Mouse (Mus musculus): Measurements from ENCODE around the gene 6430571L13Rik.

Gene 6430571L13Rik

GRCm38 (mm10) chr9:107335909-107336308 lies 4.5 kb upstream of the 6430571L13Rik start:
- CTCF ChIA-PET, result interaction anchor here (1.0 to 2.0 kb wide), 2 partner anchors 42 to 43 kb away, joined by 4 to 7 read pairs; no protein-coding TSS in a partner anchor

DNA sequence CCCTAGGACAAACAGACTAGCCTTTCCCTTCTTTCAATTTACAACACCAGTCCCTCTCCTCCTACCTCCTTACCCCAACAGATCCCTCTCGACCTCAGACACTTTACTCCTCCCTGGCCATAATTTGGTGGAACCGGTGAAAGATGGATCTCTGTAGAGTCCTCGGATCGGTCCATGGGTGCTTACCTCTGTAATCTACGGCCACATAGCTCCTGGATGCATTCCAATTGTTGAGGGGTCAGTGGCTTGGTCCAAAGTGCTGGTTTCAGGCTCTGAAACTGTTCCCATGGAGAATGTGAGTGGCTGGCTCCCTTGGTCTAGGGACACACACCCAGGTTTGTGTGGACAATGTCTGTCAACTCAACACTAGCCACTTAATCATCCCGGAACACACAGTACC lies 4.0 kb upstream of the 6430571L13Rik start:
- CTCF ChIA-PET, result interaction anchor here (0.6 to 2.0 kb wide), 2 partner anchors 42 to 82 kb away, joined by 5 to 7 read pairs; no protein-coding TSS in a partner anchor

DNA sequence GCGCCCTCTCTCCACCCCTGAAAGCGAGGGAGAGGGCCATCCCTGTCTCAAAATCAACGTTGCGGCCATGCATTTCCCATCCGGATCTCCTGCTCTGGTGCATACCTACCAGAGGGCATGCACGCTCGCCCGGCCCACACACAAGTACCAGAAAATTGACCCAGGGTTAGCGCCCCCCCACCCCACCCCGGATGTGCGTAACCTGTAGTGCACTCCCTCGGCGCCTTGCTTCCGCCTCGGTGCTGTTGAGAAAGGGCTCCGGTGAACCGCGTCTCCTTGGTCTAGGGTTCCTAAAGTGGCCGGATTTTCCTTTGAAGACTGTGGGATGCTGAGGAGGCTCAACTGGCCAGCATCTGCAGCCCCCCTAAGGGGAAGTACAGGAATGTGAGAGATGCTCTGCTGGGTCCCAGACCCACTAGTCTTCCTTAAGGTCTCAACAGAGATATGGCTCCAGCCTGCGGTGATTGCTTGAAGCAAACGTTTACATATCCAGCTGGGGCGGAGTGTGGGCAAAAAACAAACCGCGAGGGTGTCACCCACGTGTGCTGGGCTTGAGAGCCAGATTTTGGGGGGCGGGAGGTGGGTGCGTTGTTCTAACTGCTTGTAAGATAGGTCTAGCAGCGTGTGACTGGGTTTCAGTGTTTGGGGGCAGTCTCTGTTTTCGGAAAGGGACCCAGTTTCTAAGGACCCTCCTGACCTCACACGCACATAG lies 2.1 kb upstream of the 6430571L13Rik start, which contains the start of gene Hemk1:
Hemk1 (minus strand) TSS at position 179 of the 712 bp plus-strand sequence.
- CTCF ChIA-PET, result interaction anchor here (0.6 to 1.6 kb wide), 3 partner anchors 8 to 52 kb away, joined by 3 to 4 read pairs (median 3); partner anchors contain the start of gene Cish

- CTCF ChIA-PET, result interaction anchor here (1.1 kb wide), 1 partner anchor 16 kb away, joined by 4 read pairs; no protein-coding TSS in a partner anchor
Measured at GRCm38 (mm10) chr9:107340911-107341645, 676 bp downstream of the 6430571L13Rik start.

DNA sequence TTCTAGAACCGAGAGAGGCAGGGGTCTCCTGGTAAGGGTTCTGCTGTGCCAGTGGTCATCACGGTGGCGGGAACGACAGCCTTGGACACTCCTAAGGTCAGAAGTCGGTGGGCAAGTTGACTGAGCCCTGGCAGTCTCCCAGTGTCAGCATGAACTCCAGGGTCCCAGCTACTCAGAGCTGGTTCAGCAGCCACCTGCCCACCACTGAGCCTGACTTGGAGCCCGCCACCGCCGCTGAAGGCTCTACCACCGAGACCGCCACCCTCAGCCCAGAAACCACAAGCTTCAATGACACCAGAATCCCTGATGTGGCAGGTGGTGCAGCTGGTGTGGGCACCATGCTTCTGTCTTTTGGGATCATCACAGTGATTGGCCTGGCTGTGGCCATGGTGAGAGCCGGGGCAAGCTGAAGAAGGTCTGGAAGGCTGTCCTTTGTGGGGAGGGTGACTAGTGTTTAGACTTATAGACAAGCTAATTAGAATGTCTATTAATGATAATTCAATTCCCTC lies 1.9 kb downstream of the 6430571L13Rik start:
- CTCF ChIA-PET, result interaction anchor here (0.7 kb wide), 2 partner anchors 30 to 31 kb away, joined by 3 to 6 read pairs; no protein-coding TSS in a partner anchor

GRCm38 (mm10) chr9:107343146-107343943 lies 2.9 kb downstream of the 6430571L13Rik start:
- CTCF ChIA-PET, result interaction anchor here (0.6 kb wide), 1 partner anchor 49 kb away, joined by 6 read pairs; no protein-coding TSS in a partner anchor

- CTCF ChIA-PET, result interaction anchor here (0.6 kb wide), 1 partner anchor 49 kb away, joined by 6 read pairs; no protein-coding TSS in a partner anchor
Measured at GRCm38 (mm10) chr9:107344027-107344426, 3.6 kb downstream of the 6430571L13Rik start.

DNA sequence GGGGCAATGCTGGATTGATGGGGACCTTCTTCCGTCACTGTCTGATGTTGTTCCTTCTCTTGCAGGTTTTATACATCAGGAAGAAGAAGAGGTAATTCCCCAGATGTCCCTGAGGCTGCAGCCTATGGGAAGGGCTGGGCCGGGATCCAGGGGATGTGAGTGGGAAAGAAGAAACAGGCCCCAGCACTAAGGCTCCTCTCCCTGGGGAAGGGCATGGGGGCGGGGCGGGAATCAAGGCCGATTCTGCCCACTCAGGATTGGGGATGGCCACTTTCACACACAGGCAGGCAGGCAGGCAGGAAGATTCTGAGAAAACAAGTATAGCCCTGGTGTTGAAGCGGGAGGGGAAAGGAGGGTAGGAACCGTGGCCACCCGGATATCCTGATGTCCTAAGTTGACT lies 5.7 kb downstream of the 6430571L13Rik start:
- CTCF ChIA-PET, result no interaction called here

DNA sequence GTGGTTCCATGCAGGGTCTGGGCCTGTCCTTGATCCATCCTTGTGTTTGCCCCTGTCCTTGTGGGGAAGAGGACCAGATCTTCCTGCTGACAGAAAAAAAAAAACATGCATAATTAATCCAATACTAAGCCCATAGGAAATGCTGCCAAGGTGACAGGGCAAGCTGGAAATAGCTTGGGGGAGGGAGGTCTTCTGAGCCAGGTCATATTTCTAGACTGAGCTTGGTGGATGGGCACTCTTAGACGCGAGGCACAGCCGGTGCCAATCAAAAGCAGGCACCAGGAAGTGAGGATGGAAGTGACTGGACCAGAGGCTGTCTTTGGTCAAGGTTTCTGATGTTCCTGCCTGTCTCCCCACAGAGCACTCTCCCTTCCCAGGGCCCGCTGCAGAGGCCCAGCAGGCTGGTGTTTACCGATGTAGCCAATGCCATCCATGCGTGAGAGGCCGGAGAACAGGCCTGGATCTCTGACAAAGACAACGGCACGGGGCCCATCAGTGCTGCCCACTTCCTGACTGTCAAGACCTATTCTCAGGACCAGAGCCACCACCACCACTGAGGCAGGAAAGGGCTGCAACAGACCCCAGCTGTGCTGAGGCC lies 7.3 kb downstream of the 6430571L13Rik start:
- CTCF ChIA-PET, result no interaction called here

DNA sequence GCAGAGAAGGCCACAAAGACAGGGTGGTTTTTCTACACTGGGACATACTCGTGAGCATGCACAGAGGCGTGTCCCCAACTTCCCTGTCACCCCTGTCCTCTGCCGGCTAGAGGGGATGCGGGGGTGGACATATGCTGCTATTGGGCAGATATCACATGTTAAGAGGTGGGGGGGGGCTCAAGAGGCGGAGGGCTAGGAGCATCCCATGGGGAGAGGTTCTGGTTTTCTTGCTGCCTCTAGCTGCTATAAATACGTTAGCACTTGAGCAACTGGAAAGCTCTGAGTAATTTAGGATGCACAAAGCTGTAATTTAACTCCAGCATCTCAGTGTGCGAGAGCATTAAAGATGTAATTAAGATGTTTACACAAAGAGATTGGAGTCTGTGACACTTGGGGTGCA lies 8.9 kb downstream of the 6430571L13Rik start:
- CTCF ChIA-PET, result interaction anchor here (0.5 kb wide), 1 partner anchor 1675 kb away, joined by 10 read pairs; no protein-coding TSS in a partner anchor

- CTCF ChIA-PET, result interaction anchor here (0.6 to 2.4 kb wide), 2 partner anchors 59 to 190 kb away, joined by 3 to 7 read pairs; partner anchors contain the start of gene Cish
Measured at GRCm38 (mm10) chr9:107354826-107355225, 14.4 kb downstream of the 6430571L13Rik start.

- CTCF ChIA-PET, result interaction anchor here (0.9 to 2.4 kb wide), 4 partner anchors 16 to 64 kb away, joined by 3 to 7 read pairs (median 4); partner anchors contain the start of genes 6430571L13Rik and Cish
Measured at GRCm38 (mm10) chr9:107355870-107356765, 15.7 kb downstream of the 6430571L13Rik start.

- CTCF ChIA-PET, result interaction anchor here (0.6 to 1.4 kb wide), 3 partner anchors 17 to 568 kb away, joined by 4 to 8 read pairs (median 5); partner anchors contain the start of gene 6430571L13Rik
Measured at GRCm38 (mm10) chr9:107357651-107358050, 17.2 kb downstream of the 6430571L13Rik start.

GRCm38 (mm10) chr9:107360989-107361388 lies 20.6 kb downstream of the 6430571L13Rik start:
- CTCF ChIA-PET, result no interaction called here

DNA sequence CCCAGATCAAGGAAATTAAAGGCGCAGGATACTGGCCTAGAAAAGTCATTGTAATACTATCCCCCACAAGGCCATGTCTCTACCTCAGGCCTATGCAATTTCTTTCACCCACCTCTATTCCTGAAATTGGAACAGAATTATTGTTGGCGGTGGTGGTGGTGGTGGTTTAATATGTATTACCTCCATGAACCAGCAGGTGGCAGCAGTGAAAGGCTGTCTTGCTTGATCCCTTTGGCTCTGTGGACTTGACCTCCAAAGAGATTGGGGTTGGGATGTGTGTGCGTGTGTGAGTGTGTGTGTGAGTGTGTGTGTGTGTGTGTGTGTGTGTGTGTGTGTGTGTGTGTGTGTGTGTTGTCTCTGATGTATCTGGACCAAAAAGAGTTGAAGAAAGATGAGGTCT lies 26.2 kb downstream of the 6430571L13Rik start:
- CTCF ChIA-PET, result no interaction called here

- CTCF ChIA-PET, result interaction anchor here (0.5 kb wide), 1 partner anchor 152 kb away, joined by 5 read pairs; no protein-coding TSS in a partner anchor
Measured at GRCm38 (mm10) chr9:107368302-107368701, 27.9 kb downstream of the 6430571L13Rik start.

GRCm38 (mm10) chr9:107369270-107370105 lies 29.1 kb downstream of the 6430571L13Rik start:
- CTCF ChIA-PET, result no interaction called here

DNA sequence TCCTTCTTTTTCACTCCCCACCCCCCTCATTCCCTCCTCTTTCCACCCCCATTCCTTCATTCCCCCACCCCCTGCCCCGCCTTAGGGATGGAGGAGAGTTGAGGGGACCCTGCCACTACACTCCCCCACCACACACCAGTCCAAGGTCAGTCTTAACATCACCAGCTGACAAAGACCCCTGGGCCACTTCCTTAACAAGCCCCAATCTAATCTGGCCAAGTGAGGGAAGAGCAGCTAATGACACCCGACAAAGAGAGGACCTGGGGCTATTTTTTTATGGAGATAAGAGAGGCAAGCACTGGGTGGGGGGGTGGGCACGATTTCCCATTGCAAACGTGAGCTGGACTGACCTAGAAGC lies 29.7 kb downstream of the 6430571L13Rik start:
- CTCF ChIA-PET, result no interaction called here
